Comparison of ENCODE assay signal across 13 mouse cellular contexts in genomic region chr2:65990108-65990507, GRCm38 (mm10).
DNase-seq lines count a peak whose midpoint lies in the region; ATAC-seq and TF ChIP-seq lines count a peak whose summit lies in the region.
"Had no signal": no experiment of that assay in that cellular context is flagged by ENCODE, and none has a peak within 500 bp of the region (broad histone marks: within the 10 kb centered on the region; RNA-seq: fewer than 3 reads in every experiment).

No protein-coding gene starts in this region.

- no peak for TF ChIP-seq POLR2A in heart, adult 2 months (IDR thresholded peaks at IDR 0.05; ENCODE audit: insufficient read depth, low read depth, low read length)

- H3K9me3 ChIP-seq in lung, embryonic 14.5 days (ENCODE audit: low read depth, low read length), result no peaks in the 10 kb centered on the region
- H3K9me3 ChIP-seq: intestine, embryonic 15.5 days; liver, embryonic 12.5 days had no signal

- no peaks in the 10 kb centered on the region for H3K36me3 ChIP-seq in heart, adult 2 months (ENCODE audit: control insufficient read depth, insufficient read depth, low read length)
- no peaks in the 10 kb centered on the region for H3K36me3 ChIP-seq in lung, embryonic 14.5 days (ENCODE audit: insufficient read depth)
- H3K36me3 ChIP-seq: intestine, embryonic 15.5 days; liver, embryonic 12.5 days had no signal

- TF ChIP-seq CTCF in heart, adult 2 months (IDR thresholded peaks at IDR 0.05), result peak; percentile 17; the same call in 1 of the 2 replicates
- peak; percentile 35 for TF ChIP-seq CTCF in lung, embryonic 14.5 days (IDR thresholded peaks at IDR 0.05; ENCODE audit: low read depth)
- peak; percentile 20 for TF ChIP-seq CTCF in Patski (IDR thresholded peaks at IDR 0.05)

- CTCF ChIA-PET in Patski (lab: Charles Lee), result no interaction called here

- H3K4me2 ChIP-seq in lung, embryonic 14.5 days, result no peak overlapping the region
- H3K4me2 ChIP-seq: intestine, embryonic 15.5 days; liver, embryonic 12.5 days had no signal

- TF ChIP-seq EP300 in heart, adult 2 months (IDR thresholded peaks at IDR 0.05; ENCODE audit: insufficient read depth, low read depth, low read length), result no peak

- no peak for DNase-seq in heart, adult 2 months
- DNase-seq in heart, postnatal 10 days, result no peak
- no peak for DNase-seq in lung, embryonic 14.5 days
- DNase-seq in lung, postnatal 4 days, result no peak
- DNase-seq in Patski (ENCODE audit: low read depth, low spot score), result no peak
- DNase-seq in frontal cortex, postnatal 36 days (ENCODE audit: low spot score in 2 of 2), result no peak
- DNase-seq: adrenal gland, postnatal 10 days; cerebellum, adult 9-11 months; heart, postnatal 36 days; right cerebral cortex, adult 18-20 months had no signal

- no peaks in the 10 kb centered on the region for H3K79me2 ChIP-seq in heart, adult 2 months (replicated peaks; ENCODE audit: control insufficient read depth, insufficient read depth, low read length)

- intact Hi-C loops in heart, adult 2 months (cut with DNase I), result no loop called here
- intact Hi-C loops in heart, postnatal 10 days (cut with DNase I), result no loop called here

- no peak overlapping the region for H3K9ac ChIP-seq in heart, adult 2 months (ENCODE audit: low read depth, low read length)
- no peak overlapping the region for H3K9ac ChIP-seq in lung, embryonic 14.5 days
- H3K9ac ChIP-seq: intestine, embryonic 15.5 days; liver, embryonic 12.5 days had no signal

- H3K27ac ChIP-seq in heart, adult 2 months, result no peak overlapping the region
- no peak overlapping the region for H3K27ac ChIP-seq in lung, embryonic 14.5 days (ENCODE audit: low read depth)
- H3K27ac ChIP-seq: intestine, embryonic 15.5 days; liver, embryonic 12.5 days had no signal

- POLR2A ChIA-PET in Patski (lab: Charles Lee), result no interaction called here

- H3K4me3 ChIP-seq in heart, adult 2 months, result no peak overlapping the region
- H3K4me3 ChIP-seq in lung, embryonic 14.5 days (ENCODE audit: low read depth, low read length), result no peak overlapping the region
- H3K4me3 ChIP-seq: intestine, embryonic 15.5 days; liver, embryonic 12.5 days had no signal

- no peaks in the 10 kb centered on the region for H3K4me1 ChIP-seq in heart, adult 2 months (ENCODE audit: control insufficient read depth, insufficient read depth, low read length)
- H3K4me1 ChIP-seq in lung, embryonic 14.5 days (ENCODE audit: insufficient read depth), result 0 out of 2 replicates have a peak, but pooled peaks cover 2% of the 10 kb centered on the region
- H3K4me1 ChIP-seq: intestine, embryonic 15.5 days; liver, embryonic 12.5 days had no signal

- no peak for ATAC-seq in lung, embryonic 14.5 days (ENCODE audit: insufficient read depth)
- no peak for ATAC-seq in Patski
- peak; percentile 42; the same call in 1 of the 2 replicates for ATAC-seq in megakaryocyte progenitor cell, adult 5-6 weeks (replicated peaks; ENCODE audit: poor library complexity)
- ATAC-seq: intestine, embryonic 15.5 days; liver, embryonic 12.5 days had no signal

- no peaks in the 10 kb centered on the region for H3K27me3 ChIP-seq in heart, adult 2 months (ENCODE audit: control insufficient read depth, insufficient read depth, low read length)
- H3K27me3 ChIP-seq in lung, embryonic 14.5 days (ENCODE audit: insufficient read depth, low read length), result no peaks in the 10 kb centered on the region
- no peaks in the 10 kb centered on the region for H3K27me3 ChIP-seq in Patski
- H3K27me3 ChIP-seq: intestine, embryonic 15.5 days; liver, embryonic 12.5 days had no signal

- in situ Hi-C loops in Patski (cut with MboI; ENCODE audit: low pct_unique_long_range_greater_than_20kb), result no loop called here
